Mouse (Mus musculus) MEL (cell line): ENCODE measurements around the gene Tmem161a. TPM values are rescaled to one million over a fixed set of nuclear protein-coding genes. Genes with fewer than 3 reads are reported as not detected.

ENCODE experiments used
- DNase-seq: peaks from one replicate; pipeline ENCODE4 v3.0.0; 2011; ENCODE audit warnings: low read depth, low spot score
- H3K27ac ChIP-seq: 2 replicates; pipeline ENCODE4 v1.5.1; 2012; ENCODE audit warnings: low read depth, mild to moderate bottlenecking, control low read depth, low read length, moderate library complexity; ENCODE audit not compliant: control insufficient read depth
- H3K27me3 ChIP-seq, 2 experiments: fragments of 150-350 bp in 1 of 2; sonication (generic) in 1 of 2; 2 replicates each; pipeline ENCODE4 v1.6.1; 2012; ENCODE audit warnings: low read length in 2 of 2, mild to moderate bottlenecking in 2 of 2, improper control_type of control experiment in 1 of 2, moderate library complexity in 1 of 2; ENCODE audit not compliant: insufficient read depth in 2 of 2, control insufficient read depth in 1 of 2
- H3K36me3 ChIP-seq, 2 experiments: 2 replicates each; pipeline ENCODE4 v1.6.1; 2012 to 2014; ENCODE audit warnings: low read length in 2 of 2, improper control_type of control experiment in 1 of 2, inconsistent platforms in 1 of 2, mild to moderate bottlenecking in 1 of 2; ENCODE audit not compliant: insufficient read depth in 2 of 2, control insufficient read depth in 1 of 2
- H3K4me1 ChIP-seq, 2 experiments: fragments of 150-350 bp in 1 of 2; sonication (generic) in 1 of 2; 2 replicates each; pipeline ENCODE4 v1.6.1; 2012; ENCODE audit warnings: low read length in 2 of 2, improper control_type of control experiment in 1 of 2, mild to moderate bottlenecking in 1 of 2; ENCODE audit not compliant: insufficient read depth in 2 of 2, control insufficient read depth in 1 of 2
- H3K4me3 ChIP-seq, 2 experiments: fragments of 150-350 bp in 1 of 2; sonication (generic) in 1 of 2; 2 replicates each; pipeline ENCODE4 v1.5.1; 2012; ENCODE audit warnings: low read depth in 2 of 2, low read length in 2 of 2, mild to moderate bottlenecking in 2 of 2, moderate library complexity in 2 of 2, control low read depth in 1 of 2, improper control_type of control experiment in 1 of 2; ENCODE audit not compliant: control insufficient read depth in 1 of 2, insufficient read depth in 1 of 2
- H3K79me2 ChIP-seq: 2 replicates; pipeline ENCODE4 v1.6.1; 2012; ENCODE audit warnings: mild to moderate bottlenecking, low read length, moderate library complexity; ENCODE audit not compliant: control insufficient read depth, poor library complexity, insufficient read depth
- H3K9ac ChIP-seq: 2 replicates; pipeline ENCODE4 v1.6.1; 2012; ENCODE audit warnings: low read depth, mild to moderate bottlenecking, control low read depth, low read length, moderate library complexity; ENCODE audit not compliant: control insufficient read depth, poor library complexity, severe bottlenecking
- H3K9me3 ChIP-seq: fragments of 150-350 bp; sonication (generic); replicated peaks from 2 replicates; pipeline ENCODE4 v1.6.1; 2012; ENCODE audit warnings: mild to moderate bottlenecking, low read length, improper control_type of control experiment, moderate library complexity; ENCODE audit not compliant: insufficient read depth
- EP300 ChIP-seq, 2 experiments: IDR thresholded peaks; 2 replicates each; pipeline ENCODE4 v1.6.1; 2011; ENCODE audit warnings: improper control_type of control experiment in 2 of 2, low read length in 2 of 2, low read depth in 1 of 2, mild to moderate bottlenecking in 1 of 2
- ETS1 ChIP-seq: IDR thresholded peaks from 2 replicates; pipeline ENCODE4 v1.6.1; 2012; ENCODE audit warnings: low read depth, mild to moderate bottlenecking, inconsistent platforms, low read length, improper control_type of control experiment, moderate library complexity
- GATA1 ChIP-seq: IDR thresholded peaks from 2 replicates; pipeline ENCODE4 v1.6.1; 2011; ENCODE audit warnings: low read depth, low read length, improper control_type of control experiment
- HCFC1 ChIP-seq: IDR thresholded peaks from 2 replicates; pipeline ENCODE4 v1.6.1; 2012; ENCODE audit warnings: low read depth, mild to moderate bottlenecking, inconsistent platforms, low read length, improper control_type of control experiment, moderate library complexity
- MAFK ChIP-seq: IDR thresholded peaks from 2 replicates; pipeline ENCODE4 v1.6.1; 2011; ENCODE audit warnings: low read depth, mild to moderate bottlenecking, low read length, improper control_type of control experiment, borderline replicate concordance
- MAX ChIP-seq: IDR thresholded peaks from 2 replicates; pipeline ENCODE4 v1.6.1; 2011; ENCODE audit warnings: low read length, improper control_type of control experiment
- MXI1 ChIP-seq: IDR thresholded peaks from 2 replicates; pipeline ENCODE4 v1.6.1; 2011; ENCODE audit warnings: mild to moderate bottlenecking, low read depth, low read length, improper control_type of control experiment
- MYB ChIP-seq: IDR thresholded peaks from 2 replicates; pipeline ENCODE4 v1.6.1; 2011; ENCODE audit warnings: mild to moderate bottlenecking, low read depth, low read length, improper control_type of control experiment
- MYC ChIP-seq: IDR thresholded peaks from 2 replicates; pipeline ENCODE4 v1.6.1; 2011; ENCODE audit warnings: low read depth, mild to moderate bottlenecking, low read length, improper control_type of control experiment, moderate library complexity
- NELFE ChIP-seq: IDR thresholded peaks from 2 replicates; pipeline ENCODE4 v1.6.1; 2011; ENCODE audit warnings: low read depth, low read length, improper control_type of control experiment
- POLR2A ChIP-seq, 2 experiments: IDR thresholded peaks; 2 replicates each; pipeline ENCODE4 v1.6.1; 2011 to 2012; ENCODE audit warnings: low read length in 2 of 2, mild to moderate bottlenecking in 2 of 2, control low read depth in 1 of 2, improper control_type of control experiment in 1 of 2, low read depth in 1 of 2, moderate library complexity in 1 of 2; ENCODE audit not compliant: control insufficient read depth in 1 of 2, insufficient read depth in 1 of 2, poor library complexity in 1 of 2
- POLR2AphosphoS2 ChIP-seq: IDR thresholded peaks from 2 replicates; pipeline ENCODE4 v1.6.1; 2011; ENCODE audit warnings: low read length, improper control_type of control experiment
- POLR2AphosphoS5 ChIP-seq: IDR thresholded peaks from 2 replicates; pipeline ENCODE4 v1.6.1; 2012; ENCODE audit warnings: low read depth, borderline replicate concordance, mild to moderate bottlenecking, inconsistent platforms, low read length, moderate library complexity, mixed read lengths
- RAD21 ChIP-seq: IDR thresholded peaks from 2 replicates; pipeline ENCODE4 v1.6.1; 2011; ENCODE audit warnings: mild to moderate bottlenecking, low read depth, low read length, improper control_type of control experiment
- RCOR1 ChIP-seq: IDR thresholded peaks from 2 replicates; pipeline ENCODE4 v1.6.1; 2012; ENCODE audit warnings: low read depth, mild to moderate bottlenecking, inconsistent platforms, low read length, improper control_type of control experiment
- TAL1 ChIP-seq: IDR thresholded peaks from 2 replicates; pipeline ENCODE4 v1.6.1; 2012; ENCODE audit warnings: mild to moderate bottlenecking, inconsistent platforms, low read length, moderate library complexity, mixed read lengths
- TBP ChIP-seq: IDR thresholded peaks from 2 replicates; pipeline ENCODE4 v1.8.0; 2011; ENCODE audit warnings: low read depth, low read length, improper control_type of control experiment
- TCF12 ChIP-seq: IDR thresholded peaks from 2 replicates; pipeline ENCODE4 v1.6.1; 2014; ENCODE audit warnings: low read depth, mild to moderate bottlenecking, inconsistent platforms, low read length, improper control_type of control experiment, moderate library complexity
- USF1 ChIP-seq: IDR thresholded peaks from 2 replicates; pipeline ENCODE4 v1.6.1; 2014; ENCODE audit warnings: low read depth, mild to moderate bottlenecking, inconsistent platforms, low read length, improper control_type of control experiment, moderate library complexity
- USF2 ChIP-seq, 2 experiments: IDR thresholded peaks; 2 replicates each; pipeline ENCODE4 v1.6.1; 2011 to 2012; ENCODE audit warnings: improper control_type of control experiment in 2 of 2, low read length in 2 of 2, borderline replicate concordance in 1 of 2, inconsistent platforms in 1 of 2, low read depth in 1 of 2, mild to moderate bottlenecking in 1 of 2; ENCODE audit not compliant: insufficient read depth in 1 of 2
- ZC3H11A ChIP-seq: IDR thresholded peaks from 2 replicates; pipeline ENCODE4 v1.6.1; 2012; ENCODE audit warnings: low read depth, mild to moderate bottlenecking, inconsistent platforms, low read length, improper control_type of control experiment
- ZMIZ1 ChIP-seq: IDR thresholded peaks from 2 replicates; pipeline ENCODE4 v1.6.1; 2012; ENCODE audit warnings: low read depth, mild to moderate bottlenecking, inconsistent platforms, low read length, improper control_type of control experiment, moderate library complexity
- ZNF384 ChIP-seq: IDR thresholded peaks from 2 replicates; pipeline ENCODE4 v1.6.1; 2012; ENCODE audit warnings: low read depth, mild to moderate bottlenecking, inconsistent platforms, low read length, improper control_type of control experiment
- polyA plus RNA-seq, 2 experiments: library from polyadenylated mRNA; stranded (reverse) in 1 of 2; unstranded in 1 of 2; fragments of >175 nt in 1 of 2; fragments of >200 nt in 1 of 2; gene quantifications; 2 replicates each; pipeline versions ENCODE4 v1.2.1 to v1.2.4; 2012; ENCODE audit warnings: low replicate concordance in 2 of 2, low read depth in 1 of 2; ENCODE audit not compliant: insufficient read length in 2 of 2, insufficient read depth in 1 of 2, missing spikeins in 1 of 2
- total RNA-seq: library from RNA; depleted of rRNA; stranded (reverse); fragments of 300-350 nt; gene quantifications from 2 replicates; pipeline ENCODE4 v1.2.3, GENCODE M21; 2012

Gene Tmem161a
- total and polyA plus RNA-seq, 3 experiments = 50.7 to 51.4 TPM; not detected in 1

DNA sequence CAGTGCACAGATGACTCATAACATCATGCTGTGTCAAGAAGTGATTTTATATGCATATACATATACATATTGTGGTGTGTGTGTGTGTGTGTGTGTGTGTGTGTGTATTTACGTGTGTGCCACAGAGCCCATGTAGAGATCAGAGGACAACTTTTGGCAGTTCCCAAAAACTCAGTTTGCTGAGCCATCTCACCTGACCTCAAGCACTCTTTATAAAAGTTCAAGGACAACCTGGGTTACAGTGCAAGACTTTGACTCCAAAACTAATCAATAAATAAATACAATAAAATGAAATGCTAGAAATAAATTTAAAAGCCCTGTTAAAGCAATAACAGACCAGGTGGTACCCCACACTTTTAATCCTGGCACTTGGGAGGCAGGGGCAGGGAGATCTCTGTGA, 39.1 kb downstream of the Tmem161a start:
- Histone ChIP-seq H3K4me3 (peak overlapping the region; percentile 83 to 86), H3K9ac (peak overlapping the region; percentile 79), H3K27me3 (no peaks in the 10 kb centered on the region), H3K9me3 (no peaks in the 10 kb centered on the region), H3K27ac (no peak overlapping the region), H3K4me1 (peaks cover 11 to 39% of the 10 kb centered on the region in 2 experiments), H3K79me2 (peaks cover 25% of the 10 kb centered on the region), H3K36me3 (peaks cover 0 to 30% of the 10 kb centered on the region in 2 experiments; a peak in 2 of 4 replicates)
- peak; percentile 16 for DNase-seq
- no peak for TF ChIP-seq ETS1
- TF ChIP-seq ZMIZ1 = no peak
- TF ChIP-seq HCFC1 = no peak
- no peak for TF ChIP-seq NELFE
- no peak for TF ChIP-seq TAL1
- no peak for TF ChIP-seq EP300 (IDR thresholded peaks at IDR 0.05; ENCODE audit: low read depth in 1 of 2, low read length in 2 of 2)
- TF ChIP-seq MYB = no peak
- TF ChIP-seq TCF12 = no peak
- TF ChIP-seq ZC3H11A = no peak

DNA sequence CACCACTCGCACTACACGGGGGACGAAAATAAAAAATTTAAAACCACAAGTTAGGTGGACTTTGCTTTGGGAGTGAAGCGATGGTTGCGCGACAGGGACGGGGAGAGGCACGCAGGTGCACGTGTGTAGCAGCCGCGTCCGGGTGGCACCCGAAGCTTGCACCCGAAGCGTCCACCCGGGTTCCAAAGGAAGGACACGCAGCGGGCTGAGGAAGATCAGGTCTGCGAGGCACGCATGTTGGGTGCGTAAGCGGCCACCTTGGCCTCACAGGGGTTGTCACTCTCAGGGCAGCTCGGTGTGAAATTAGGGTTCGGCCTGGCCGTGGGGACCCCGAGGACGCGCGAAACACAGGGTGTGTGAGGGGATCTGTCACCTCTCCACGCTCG, 39.6 kb downstream of the Tmem161a start:
- Histone ChIP-seq H3K4me1 (peaks cover 11 to 39% of the 10 kb centered on the region in 2 experiments), H3K9me3 (no peaks in the 10 kb centered on the region), H3K9ac (peak overlapping the region; percentile 79), H3K79me2 (peaks cover 24% of the 10 kb centered on the region), H3K4me3 (peak overlapping the region; percentile 83 to 86), H3K27me3 (no peaks in the 10 kb centered on the region), H3K36me3 (peaks cover 0 to 30% of the 10 kb centered on the region in 2 experiments; a peak in 2 of 4 replicates), H3K27ac (peak overlapping the region; percentile 22; the same call in 1 of the 2 replicates)
- no peak for DNase-seq
- TF ChIP-seq MYC (peak; percentile 70), MXI1 (peak; percentile 85), MAX (peak; percentile 63), GATA1 (no peak)

GRCm38 (mm10) chr8:70212112-70213055, 40.2 kb downstream of the Tmem161a start, which contains the start of gene Slc25a42:
TSS of gene Slc25a42 (minus strand) at chr8:70212305.
- H3K36me3 ChIP-seq = peaks cover 0 to 30% of the 10 kb centered on the region in 2 experiments; a peak in 2 of 4 replicates
- peak within 1 kb of the TSS; percentile 83 to 86 for H3K4me3 ChIP-seq
- H3K27ac ChIP-seq = peak within 1 kb of the TSS; percentile 88
- H3K27me3 ChIP-seq = no peaks in the 10 kb centered on the region
- H3K9ac ChIP-seq = peak within 1 kb of the TSS; percentile 80
- peaks cover 23% of the 10 kb centered on the region for H3K79me2 ChIP-seq
- DNase-seq = peak; percentile 100
- no peaks in the 10 kb centered on the region for H3K9me3 ChIP-seq
- peaks cover 11 to 39% of the 10 kb centered on the region in 2 experiments for H3K4me1 ChIP-seq
- TF ChIP-seq ZC3H11A = no peak
- no peak for TF ChIP-seq POLR2AphosphoS5
- TF ChIP-seq TBP = peak; percentile 79; the same call in 1 of the 2 replicates
- TF ChIP-seq POLR2AphosphoS2 = peak; percentile 72; the same call in 1 of the 2 replicates
- TF ChIP-seq USF1 = 0 out of 2 replicates have a peak, but pooled peaks have one; percentile 5
- no peak for TF ChIP-seq GATA1
- no peak for TF ChIP-seq USF2 (IDR thresholded peaks at IDR 0.05; ENCODE audit: borderline replicate concordance in 1 of 2, insufficient read depth in 1 of 2, low read depth in 1 of 2, low read length in 2 of 2)
- TF ChIP-seq POLR2A (IDR thresholded peaks at IDR 0.05; ENCODE audit: control insufficient read depth in 1 of 2, insufficient read depth in 1 of 2, low read depth in 1 of 2, low read length in 2 of 2, poor library complexity in 1 of 2) = peak; percentile 80 to 92
- TF ChIP-seq NELFE = peak; percentile 75
- no peak for TF ChIP-seq MYC
- TF ChIP-seq MAX = peak; percentile 76
- peak; percentile 76; the same call in 1 of the 2 replicates for TF ChIP-seq MXI1
- no peak for TF ChIP-seq RCOR1
- TF ChIP-seq ZNF384 = no peak
- TF ChIP-seq RAD21 = no peak
- no peak for TF ChIP-seq MAFK
